Mouse (Mus musculus) gonadal fat pad, adult 2 months (tissue): ENCODE measurements at regions not wholly inside any gene's neighbourhood (a gene's known extent, or its start where the extent isn't known, plus 50 kb on each side); places are given as distances from the start of the nearest gene placed in this dataset.

Experiments
- DNase-seq: peaks from one replicate; pipeline ENCODE4 v3.0.0-alpha.2; 2012; ENCODE audit warnings: low read depth

GRCm38 (mm10) chr6:147964739-147965138, 82.3 kb upstream of the Far2 start:
- no peak for DNase-seq

GRCm38 (mm10) chr6:147970162-147970608, 76.9 kb upstream of the Far2 start:
- no peak for DNase-seq

- DNase-seq, result no peak
These were observed 74.5 kb upstream of the Far2 start for GRCm38 (mm10) chr6:147972552-147972951.

GRCm38 (mm10) chr6:147973059-147973458, 74.0 kb upstream of the Far2 start:
- no peak for DNase-seq

- DNase-seq, result no peak
These were observed 71.1 kb upstream of the Far2 start for GRCm38 (mm10) chr6:147975917-147976316.

- no peak for DNase-seq
These were observed 57.7 kb upstream of the Far2 start for GRCm38 (mm10) chr6:147989381-147989780.
